Mouse (Mus musculus) kidney, adult 2 months (tissue): Measurements from ENCODE around the gene Tgif2.

Experiments used
- CTCF ChIP-seq: fragments of 200-500 bp; conservative IDR thresholded peaks from 2 replicates; pipeline ENCODE4 v1.5.1; 2011; ENCODE audit warnings: low read depth, mild to moderate bottlenecking, control low read depth, low read length, moderate library complexity, mixed read lengths; ENCODE audit not compliant: insufficient read depth, insufficient read length
- POLR2A ChIP-seq: fragments of 200-500 bp; IDR thresholded peaks from one replicate; pipeline ENCODE4 v1.6.1; 2011; ENCODE audit warnings: low read depth, low read length, control low read depth

GRCm38 (mm10) chr2:156841028-156841840 is 1.4 kb downstream of the Tgif2 start:
- no peak for TF ChIP-seq CTCF
- TF ChIP-seq POLR2A, result no peak
